Mouse (Mus musculus): ENCODE results near the gene Nol4l.
"Not testable (repeated sequence)": the region's sequence is repeated elsewhere in the genome, so short reads cannot be mapped to it uniquely, and the experiment has no call there.

The Nol4l gene

DNA sequence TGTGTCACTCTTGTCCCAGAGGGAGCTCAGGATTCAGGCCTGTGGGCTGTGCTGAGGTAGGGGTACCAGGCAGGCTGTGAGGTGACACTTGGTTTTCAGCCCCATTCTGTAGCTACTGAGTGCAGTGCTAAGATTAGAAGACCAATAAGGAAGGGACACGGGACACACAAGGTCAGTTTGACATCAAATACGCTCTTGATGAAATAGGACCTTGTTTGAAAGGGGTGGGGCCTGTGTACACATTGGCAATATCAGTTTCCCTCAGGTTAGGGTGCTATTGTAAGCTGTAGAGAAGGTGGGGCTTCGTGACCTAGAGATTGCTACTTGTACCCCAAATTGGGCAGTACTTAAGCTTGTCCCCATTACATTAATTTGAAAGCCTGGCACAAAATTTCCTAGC lies 124.9 kb downstream of the Nol4l start:
- no peak for DNase-seq

- DNase-seq = no peak
Measured at GRCm38 (mm10) chr2:153404062-153404461, 125.7 kb downstream of the Nol4l start.

GRCm38 (mm10) chr2:153399166-153399565 lies 130.6 kb downstream of the Nol4l start:
- DNase-seq = no peak

- DNase-seq = no peak
Measured at GRCm38 (mm10) chr2:153397790-153398515, 131.8 kb downstream of the Nol4l start.

GRCm38 (mm10) chr2:153393045-153393444 lies 136.7 kb downstream of the Nol4l start:
- DNase-seq = no peak

DNA sequence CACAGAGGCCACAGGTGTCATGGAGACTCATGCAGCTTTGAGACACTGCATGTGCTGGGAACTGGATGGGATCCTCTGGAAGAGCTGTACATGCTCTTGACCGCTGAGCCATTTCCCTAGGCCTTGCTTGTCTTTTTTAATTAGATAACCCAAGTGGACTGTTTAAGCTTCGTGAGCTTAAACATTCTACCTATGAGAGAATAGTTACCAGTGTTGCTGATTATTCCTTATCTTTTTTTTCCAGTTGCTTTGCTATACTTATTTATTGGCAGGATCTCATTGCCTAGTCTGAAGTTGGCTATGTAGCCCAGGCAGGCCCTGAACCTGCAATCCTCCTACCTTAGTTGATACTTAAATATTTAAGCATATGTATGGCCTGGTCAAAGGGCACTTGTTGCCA lies 139.9 kb downstream of the Nol4l start:
- no peak for DNase-seq

- DNase-seq = no peak
Measured at GRCm38 (mm10) chr2:153380479-153380878, 149.3 kb downstream of the Nol4l start.

DNA sequence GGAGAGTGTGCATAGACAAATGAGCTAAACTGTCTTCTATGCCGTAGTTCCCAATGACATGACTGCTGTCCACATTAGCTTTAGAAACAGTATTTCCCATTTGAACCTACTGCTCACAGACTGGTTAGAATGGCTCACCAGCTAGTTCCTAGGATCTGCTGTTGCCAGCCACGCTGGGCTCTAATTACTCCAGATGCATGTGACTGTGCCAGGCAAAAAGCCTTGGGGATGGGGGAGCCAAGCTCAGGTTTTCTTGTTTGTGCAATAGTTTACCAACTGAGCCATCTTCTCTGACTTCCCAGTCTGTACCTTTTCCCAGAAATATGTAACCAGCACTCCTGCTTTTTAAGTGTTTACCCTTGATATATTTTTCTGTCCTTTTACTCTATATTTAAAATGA lies 154.4 kb downstream of the Nol4l start:
- no peak for DNase-seq

GRCm38 (mm10) chr2:153370871-153371270 lies 158.9 kb downstream of the Nol4l start:
- DNase-seq = no peak

DNA sequence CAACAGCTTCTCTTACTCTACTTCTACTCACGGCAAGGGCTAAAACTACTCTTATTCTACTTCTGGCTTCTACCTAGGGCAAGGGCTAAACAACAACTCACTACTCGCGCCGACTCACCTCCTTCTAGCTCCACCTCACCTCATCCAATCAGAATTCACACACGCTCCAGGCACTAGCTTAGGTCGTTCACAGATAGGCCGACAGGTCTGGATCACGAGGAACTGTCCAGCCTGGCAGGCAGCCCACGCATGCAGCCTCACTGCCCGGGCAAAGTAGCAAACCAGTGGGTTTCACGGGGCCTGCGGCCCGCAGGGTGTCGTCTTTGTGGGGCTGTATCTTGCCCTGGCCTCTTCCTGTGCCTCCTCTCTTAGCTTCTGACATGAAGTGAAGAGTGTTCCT lies 165.2 kb downstream of the Nol4l start:
- DNase-seq = not testable (repeated sequence)

DNA sequence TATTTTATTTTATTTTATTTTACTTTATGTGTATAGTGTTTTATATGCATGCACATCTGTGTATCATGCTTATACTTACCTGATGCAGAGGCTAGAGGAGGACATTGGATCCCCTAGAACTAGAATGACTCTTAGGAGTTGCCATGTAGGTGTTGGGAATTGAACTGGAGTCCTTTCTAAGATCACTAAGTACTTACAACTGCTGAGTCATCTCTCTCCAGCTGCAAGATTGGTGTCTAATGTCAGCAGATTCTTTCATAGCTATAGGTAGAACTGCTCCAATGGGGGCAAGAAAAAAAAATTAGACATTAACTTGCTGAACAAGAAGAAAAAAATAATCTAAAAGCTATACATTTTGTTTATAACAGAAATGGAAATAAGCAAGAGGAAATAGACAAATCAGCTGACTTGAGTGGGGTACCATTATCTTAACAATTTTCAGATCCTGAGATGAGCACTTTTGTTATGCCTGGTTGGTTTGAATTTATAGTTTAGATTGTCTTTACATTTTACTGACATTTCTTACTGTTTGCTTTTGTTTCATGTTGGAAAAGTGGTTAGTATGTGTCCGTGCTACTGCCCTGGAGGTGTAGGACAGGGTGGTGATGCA lies 168.6 kb downstream of the Nol4l start:
- DNase-seq = no peak

Measured in right cerebral cortex, adult 18-20 months (tissue).